Mouse (Mus musculus): ENCODE measurements at regions not wholly inside any gene's neighbourhood (a gene's known extent, or its start where the extent isn't known, plus 50 kb on each side); places are given as distances from the start of the nearest gene placed in this dataset.
A peak's percentile ranks its signal among the peaks of the same experiment; 100 is the strongest.

GRCm38 (mm10) chr9:63851809-63852208, 94.0 kb upstream of the Smad3 start:
- peak; percentile 56 to 74 for DNase-seq (ENCODE audit: low spot score in 2 of 2)

- DNase-seq (ENCODE audit: low spot score in 2 of 2): no peak
These were observed 92.5 kb upstream of the Smad3 start for GRCm38 (mm10) chr9:63850316-63850693.

- no peak for DNase-seq (ENCODE audit: low spot score in 2 of 2)
These were observed 91.9 kb upstream of the Smad3 start for GRCm38 (mm10) chr9:63849564-63850315.

- DNase-seq (ENCODE audit: low spot score in 2 of 2): peak; percentile 42 to 88
These were observed 86.2 kb upstream of the Smad3 start for GRCm38 (mm10) chr9:63843883-63844485.

- no peak for DNase-seq (ENCODE audit: low spot score in 2 of 2)
These were observed 85.6 kb upstream of the Smad3 start for GRCm38 (mm10) chr9:63843431-63843830.

GRCm38 (mm10) chr9:63841102-63841501, 83.3 kb upstream of the Smad3 start:
- DNase-seq (ENCODE audit: low spot score in 2 of 2): no peak

GRCm38 (mm10) chr9:63838996-63839772, 81.4 kb upstream of the Smad3 start:
- DNase-seq (ENCODE audit: low spot score in 2 of 2): peak; percentile 20 to 29

- peak in 1 of 2 experiments; percentile 51 for DNase-seq (ENCODE audit: low spot score in 2 of 2)
These were observed 79.8 kb upstream of the Smad3 start for GRCm38 (mm10) chr9:63837552-63837951.

- no peak for DNase-seq (ENCODE audit: low spot score in 2 of 2)
These were observed 78.9 kb upstream of the Smad3 start for GRCm38 (mm10) chr9:63836565-63837284.

GRCm38 (mm10) chr9:63836036-63836435, 78.2 kb upstream of the Smad3 start:
- no peak for DNase-seq (ENCODE audit: low spot score in 2 of 2)

GRCm38 (mm10) chr9:63834416-63834815, 76.6 kb upstream of the Smad3 start:
- DNase-seq (ENCODE audit: low spot score in 2 of 2): no peak

- no peak for DNase-seq (ENCODE audit: low spot score in 2 of 2)
These were observed 60.4 kb upstream of the Smad3 start for GRCm38 (mm10) chr9:63818163-63818562.

- DNase-seq (ENCODE audit: low spot score in 2 of 2): no peak
These were observed 58.7 kb upstream of the Smad3 start for GRCm38 (mm10) chr9:63816540-63816939.

GRCm38 (mm10) chr9:63809901-63810587, 52.2 kb upstream of the Smad3 start:
- DNase-seq (ENCODE audit: low spot score in 2 of 2): no peak
